Mouse (Mus musculus) megakaryocyte, embryonic 14.5 days (primary cell): ENCODE data around the gene Rpn2.

Source experiments
- FLI1 ChIP-seq: IDR thresholded peaks from 2 replicates; pipeline ENCODE4 v1.6.1; 2012; ENCODE audit warnings: low read length, inconsistent platforms, mixed read lengths
- GATA1 ChIP-seq: IDR thresholded peaks from 3 replicates; pipeline ENCODE4 v1.6.1; 2012; ENCODE audit warnings: mixed read lengths, low read length, inconsistent platforms, borderline replicate concordance

- no peak for TF ChIP-seq GATA1
- no peak for TF ChIP-seq FLI1
These were observed 4.5 kb downstream of the Rpn2 start for GRCm38 (mm10) chr2:157283321-157283720.
